Mouse (Mus musculus) stomach, postnatal 0 days (tissue): Measurements from ENCODE around the gene Tshb.

ENCODE experiments used
- CTCF ChIP-seq: IDR thresholded peaks from 2 replicates; pipeline ENCODE4 v1.5.1; 2016; ENCODE audit warnings: antibody characterized with exemption, low read depth, mild to moderate bottlenecking, moderate library complexity
- EP300 ChIP-seq: optimal IDR thresholded peaks from 2 replicates; pipeline ENCODE3; 2016; ENCODE audit warnings: antibody characterized with exemption

GRCm38 (mm10) chr3:102764850-102765249 is 17.7 kb downstream of the Tshb start:
- TF ChIP-seq CTCF: no peak
- TF ChIP-seq EP300: no peak
